Comparison of ENCODE assay signal across 8 mouse cellular contexts in genomic region chr8:125066913-125067595, GRCm38 (mm10). TPM values are rescaled to one million over a fixed set of nuclear protein-coding genes. Genes with fewer than 3 reads are reported as not detected.
DNase-seq lines count a peak whose midpoint lies in the region; TF ChIP-seq lines count a peak whose summit lies in the region.

No protein-coding gene starts in this region.

- peaks cover 14% of the 10 kb centered on the region for H3K4me1 ChIP-seq in heart, adult 2 months (ENCODE audit: control insufficient read depth, insufficient read depth, low read length)
- peaks cover 28% of the 10 kb centered on the region for H3K4me1 ChIP-seq in limb, embryonic 10.5 days
- peaks cover 13% of the 10 kb centered on the region for H3K4me1 ChIP-seq in midbrain, embryonic 10.5 days

- TF ChIP-seq CTCF in heart, adult 2 months (IDR thresholded peaks at IDR 0.05) = peak; percentile 88

- intact Hi-C loops in heart, adult 2 months (cut with DNase I) = loop anchor here (2.0 to 10.0 kb wide), 4 partner anchors 30 to 805 kb away; no protein-coding TSS in a partner anchor

- H3K9ac ChIP-seq in heart, adult 2 months (ENCODE audit: low read depth, low read length) = peak overlapping the region; percentile 34; the same call in 1 of the 2 replicates

- TF ChIP-seq EP300 in heart, adult 2 months (IDR thresholded peaks at IDR 0.05; ENCODE audit: insufficient read depth, low read depth, low read length) = peak; percentile 79

- peak; percentile 43; the same call in 1 of the 2 replicates for TF ChIP-seq POLR2A in heart, adult 2 months (IDR thresholded peaks at IDR 0.05; ENCODE audit: insufficient read depth, low read depth, low read length)

- H3K27me3 ChIP-seq in heart, adult 2 months (ENCODE audit: control insufficient read depth, insufficient read depth, low read length) = no peaks in the 10 kb centered on the region
- H3K27me3 ChIP-seq in limb, embryonic 10.5 days (ENCODE audit: low read depth, poor library complexity, severe bottlenecking) = no peaks in the 10 kb centered on the region
- no peaks in the 10 kb centered on the region for H3K27me3 ChIP-seq in midbrain, embryonic 10.5 days (ENCODE audit: low read depth, poor library complexity, severe bottlenecking)

- H3K9me3 ChIP-seq in limb, embryonic 10.5 days (replicated peaks) = no peaks in the 10 kb centered on the region
- H3K9me3 ChIP-seq in midbrain, embryonic 10.5 days (replicated peaks) = no peaks in the 10 kb centered on the region

- peak overlapping the region; percentile 22; the same call in 1 of the 2 replicates for H3K4me3 ChIP-seq in heart, adult 2 months
- H3K4me3 ChIP-seq in limb, embryonic 10.5 days = no peak overlapping the region
- no peak overlapping the region for H3K4me3 ChIP-seq in midbrain, embryonic 10.5 days

- no peaks in the 10 kb centered on the region for H3K36me3 ChIP-seq in heart, adult 2 months (ENCODE audit: control insufficient read depth, insufficient read depth, low read length)
- H3K36me3 ChIP-seq in limb, embryonic 10.5 days = no peaks in the 10 kb centered on the region
- H3K36me3 ChIP-seq in midbrain, embryonic 10.5 days = no peaks in the 10 kb centered on the region

- peak; percentile 16 for DNase-seq in urinary bladder, postnatal 25 days (ENCODE audit: low spot score)
- DNase-seq in urinary bladder, adult 2 months (ENCODE audit: low spot score) = no peak
- DNase-seq in embryo, embryonic 11.5 days (ENCODE audit: low read depth, low spot score) = peak; percentile 46
- DNase-seq in heart, adult 2 months = peak; percentile 82 to 87
- DNase-seq in kidney, adult 18-20 months = peak; percentile 73
- peak; percentile 72 for DNase-seq in limb, embryonic 10.5 days (ENCODE audit: low spot score)
- peak; percentile 61 for DNase-seq in midbrain, embryonic 10.5 days (ENCODE audit: low spot score)
- DNase-seq in spleen, adult 12 weeks (ENCODE audit: low spot score) = peak; percentile 41

- WGBS in heart, adult 2 months = 5% methylated on average over 12 of the region's 12 CpGs
- WGBS in limb, embryonic 10.5 days = 48% methylated on average over 12 of the region's 12 CpGs
- 48% methylated on average over 12 of the region's 12 CpGs for WGBS in midbrain, embryonic 10.5 days

- H3K79me2 ChIP-seq in heart, adult 2 months (replicated peaks; ENCODE audit: control insufficient read depth, insufficient read depth, low read length) = peaks cover 2% of the 10 kb centered on the region

- peak overlapping the region; percentile 84 for H3K27ac ChIP-seq in heart, adult 2 months
- H3K27ac ChIP-seq in limb, embryonic 10.5 days = peak overlapping the region; percentile 80
- peak overlapping the region; percentile 46; the same call in 1 of the 2 replicates for H3K27ac ChIP-seq in midbrain, embryonic 10.5 days (replicated peaks)

RNA-seq across cellular contexts. Expression of gene Disc1, which starts 13.1 kb away (rescaled TPM):
- polyA plus RNA-seq in urinary bladder, adult 2 months (2012; rRNA removed) = 0.84 and 0.91 TPM in 2 replicates
- total RNA-seq in heart, adult 2 months (2021) = 1 to 10 TPM; 2.2 to 2.3 TPM
- polyA plus RNA-seq in heart, adult 2 months (2012; rRNA removed) = 1.1 and 1.3 TPM in 2 replicates
- 1.3 and 1.5 TPM in 2 replicates for polyA plus RNA-seq in limb, embryonic 10.5 days (2016; fragmentation: Nextera tagmentation; extraction: Ambion mirVana)
- polyA plus RNA-seq in midbrain, embryonic 10.5 days (2016; fragmentation: Nextera tagmentation; extraction: Ambion mirVana) = 1.4 and 2.0 TPM in 2 replicates

RNA-seq across cellular contexts. Expression of gene Tsnax, which starts 54.3 kb away (rescaled TPM):
- 94.6 and 98.2 TPM in 2 replicates for polyA plus RNA-seq in urinary bladder, adult 2 months (2012; rRNA removed)
- total RNA-seq in heart, adult 2 months (2021) = 10 to 100 TPM; 66.3 to 73.1 TPM
- 43.2 and 78.8 TPM in 2 replicates for polyA plus RNA-seq in heart, adult 2 months (2012; rRNA removed)
- 134 and 141 TPM in 2 replicates for polyA plus RNA-seq in limb, embryonic 10.5 days (2016; fragmentation: Nextera tagmentation; extraction: Ambion mirVana)
- polyA plus RNA-seq in midbrain, embryonic 10.5 days (2016; fragmentation: Nextera tagmentation; extraction: Ambion mirVana) = 138 and 149 TPM in 2 replicates
